Mouse (Mus musculus): ENCODE measurements at regions not wholly inside any gene's neighbourhood (a gene's known extent, or its start where the extent isn't known, plus 50 kb on each side); places are given as distances from the start of the nearest gene placed in this dataset.

DNA sequence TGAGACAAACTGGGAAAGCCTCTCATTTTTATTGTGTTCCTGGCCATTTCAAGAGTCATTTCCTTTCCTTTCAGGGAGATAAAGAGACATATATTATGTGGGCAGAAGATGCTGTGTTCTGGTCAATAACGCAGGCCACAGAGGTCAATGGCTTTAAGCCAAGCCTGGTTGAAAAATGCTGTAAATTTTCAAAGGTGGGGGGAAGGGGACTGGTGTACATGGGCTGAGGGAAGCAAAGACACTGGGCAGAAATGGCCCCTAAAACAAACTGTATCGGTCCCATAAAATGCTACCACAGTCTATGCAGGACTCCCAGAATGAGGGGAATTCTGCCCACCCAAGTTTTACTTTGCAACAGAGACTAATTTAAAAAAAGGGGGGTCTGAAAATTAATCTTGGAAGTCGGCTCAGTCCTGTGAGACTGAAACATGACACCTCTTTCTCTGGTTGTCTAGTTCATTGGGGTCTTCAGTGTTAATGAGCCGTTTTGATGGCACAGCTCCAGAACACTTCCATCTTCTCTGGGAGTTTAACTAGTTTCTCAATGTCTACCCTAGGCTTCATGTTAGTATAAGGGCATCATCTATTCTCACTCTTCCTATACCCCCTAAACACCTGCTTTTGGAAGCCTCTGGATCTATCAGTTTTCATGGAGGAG is 149.4 kb upstream of the Slc24a2 start:
- WGBS: 45% methylated on average over 4 of the region's 4 CpGs

GRCm38 (mm10) chr4:87371960-87372359 is 141.7 kb upstream of the Slc24a2 start:
- H3K4me3 ChIP-seq (ENCODE audit: low read depth, low read length): no peak overlapping the region
- no peaks in the 10 kb centered on the region for H3K36me3 ChIP-seq (ENCODE audit: control insufficient read depth, insufficient read depth, low read length)
- 39% methylated on average over 7 of the region's 7 CpGs for WGBS
- no peak for DNase-seq (ENCODE audit: low spot score)
- no peaks in the 10 kb centered on the region for H3K27me3 ChIP-seq (replicated peaks; ENCODE audit: control insufficient read depth, insufficient read depth, low read length)
- H3K27ac ChIP-seq (ENCODE audit: low read depth, low read length): no peak overlapping the region
- no peak overlapping the region for H3K4me2 ChIP-seq (ENCODE audit: low read length)
- H3K9me3 ChIP-seq (replicated peaks; ENCODE audit: control insufficient read depth, low read length): no peaks in the 10 kb centered on the region
- peaks cover 20% of the 10 kb centered on the region for H3K4me1 ChIP-seq (ENCODE audit: control insufficient read depth, insufficient read depth, low read length)
- H3K9ac ChIP-seq (ENCODE audit: low read length): no peak overlapping the region
- no peak for ATAC-seq

More for the DNA sequence above, 149.4 kb upstream of the Slc24a2 start:
- H3K4me1 ChIP-seq (ENCODE audit: control insufficient read depth, insufficient read depth, low read length): peaks cover under 1% of the 10 kb centered on the region; the same call in 1 of the 2 replicates
- no peak overlapping the region for H3K4me3 ChIP-seq (ENCODE audit: low read depth, low read length)
- DNase-seq (ENCODE audit: low spot score) (no peak), ATAC-seq (no peak)
- H3K9me3 ChIP-seq (replicated peaks; ENCODE audit: control insufficient read depth, low read length): no peaks in the 10 kb centered on the region
- H3K9ac ChIP-seq (ENCODE audit: low read length): no peak overlapping the region
- no peaks in the 10 kb centered on the region for H3K36me3 ChIP-seq (ENCODE audit: control insufficient read depth, insufficient read depth, low read length)
- no peak overlapping the region for H3K27ac ChIP-seq (ENCODE audit: low read depth, low read length)
- H3K27me3 ChIP-seq (replicated peaks; ENCODE audit: control insufficient read depth, insufficient read depth, low read length): no peaks in the 10 kb centered on the region
- H3K4me2 ChIP-seq (ENCODE audit: low read length): no peak overlapping the region

- DNase-seq (ENCODE audit: low spot score) (peak; percentile 56), ATAC-seq (peak; percentile 35)
- Histone ChIP-seq H3K36me3 (ENCODE audit: control insufficient read depth, insufficient read depth, low read length) (no peaks in the 10 kb centered on the region), H3K9me3 (replicated peaks; ENCODE audit: control insufficient read depth, low read length) (no peaks in the 10 kb centered on the region), H3K9ac (ENCODE audit: low read length) (peak overlapping the region; percentile 48), H3K27me3 (replicated peaks; ENCODE audit: control insufficient read depth, insufficient read depth, low read length) (no peaks in the 10 kb centered on the region), H3K4me2 (ENCODE audit: low read length) (peak overlapping the region; percentile 35), H3K4me1 (ENCODE audit: control insufficient read depth, insufficient read depth, low read length) (peaks cover 20% of the 10 kb centered on the region), H3K27ac (ENCODE audit: low read depth, low read length) (no peak overlapping the region), H3K4me3 (ENCODE audit: low read depth, low read length) (no peak overlapping the region)
- 3% methylated on average over 14 of the region's 14 CpGs for WGBS
Measured at GRCm38 (mm10) chr4:87369626-87370234, 139.5 kb upstream of the Slc24a2 start.

DNA sequence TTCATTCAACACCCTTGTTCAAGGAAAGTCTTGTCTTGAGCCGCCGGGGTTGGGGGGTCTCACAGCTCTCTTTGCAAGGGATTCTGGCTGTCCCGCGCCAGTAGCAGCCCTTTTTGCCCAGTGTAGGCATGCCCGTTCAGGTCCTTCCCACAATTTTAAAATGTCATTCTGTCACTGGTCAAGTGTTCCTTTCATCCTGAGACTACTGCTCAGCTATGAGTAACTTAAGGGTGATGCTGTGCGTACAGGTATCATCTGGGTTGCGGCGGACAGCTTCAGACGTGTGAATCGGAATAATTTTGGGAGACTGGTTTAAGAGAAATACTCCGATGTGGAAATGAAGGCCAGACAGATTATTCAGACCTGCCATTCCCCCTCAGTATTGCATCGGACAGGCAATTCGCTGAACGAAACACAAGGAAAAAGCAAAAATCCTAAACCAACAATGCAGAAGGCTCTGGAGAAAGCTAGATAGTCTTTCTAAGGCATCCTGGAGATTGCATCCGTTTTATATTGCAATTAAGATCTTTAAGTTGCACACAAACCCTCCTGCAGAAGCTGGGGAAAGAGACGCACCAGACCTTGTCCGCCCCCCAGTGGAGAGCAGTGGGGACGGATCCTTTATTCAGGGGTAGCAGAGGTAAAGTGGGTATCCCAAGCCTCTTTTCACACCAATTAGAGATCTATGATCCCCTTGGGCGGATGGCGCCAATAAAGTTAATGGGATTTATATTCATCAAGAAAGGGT is 138.3 kb upstream of the Slc24a2 start:
- Histone ChIP-seq H3K9ac (ENCODE audit: low read length) (peak overlapping the region; percentile 79), H3K4me3 (ENCODE audit: low read depth, low read length) (peak overlapping the region; percentile 36), H3K27ac (ENCODE audit: low read depth, low read length) (peak overlapping the region; percentile 89), H3K4me1 (ENCODE audit: control insufficient read depth, insufficient read depth, low read length) (peaks cover 20% of the 10 kb centered on the region), H3K9me3 (replicated peaks; ENCODE audit: control insufficient read depth, low read length) (no peaks in the 10 kb centered on the region), H3K27me3 (replicated peaks; ENCODE audit: control insufficient read depth, insufficient read depth, low read length) (no peaks in the 10 kb centered on the region), H3K36me3 (ENCODE audit: control insufficient read depth, insufficient read depth, low read length) (no peaks in the 10 kb centered on the region), H3K4me2 (ENCODE audit: low read length) (peak overlapping the region; percentile 72)
- 3% methylated on average over 20 of the region's 20 CpGs for WGBS
- DNase-seq (ENCODE audit: low spot score) (peak; percentile 88), ATAC-seq (peak; percentile 88)

DNA sequence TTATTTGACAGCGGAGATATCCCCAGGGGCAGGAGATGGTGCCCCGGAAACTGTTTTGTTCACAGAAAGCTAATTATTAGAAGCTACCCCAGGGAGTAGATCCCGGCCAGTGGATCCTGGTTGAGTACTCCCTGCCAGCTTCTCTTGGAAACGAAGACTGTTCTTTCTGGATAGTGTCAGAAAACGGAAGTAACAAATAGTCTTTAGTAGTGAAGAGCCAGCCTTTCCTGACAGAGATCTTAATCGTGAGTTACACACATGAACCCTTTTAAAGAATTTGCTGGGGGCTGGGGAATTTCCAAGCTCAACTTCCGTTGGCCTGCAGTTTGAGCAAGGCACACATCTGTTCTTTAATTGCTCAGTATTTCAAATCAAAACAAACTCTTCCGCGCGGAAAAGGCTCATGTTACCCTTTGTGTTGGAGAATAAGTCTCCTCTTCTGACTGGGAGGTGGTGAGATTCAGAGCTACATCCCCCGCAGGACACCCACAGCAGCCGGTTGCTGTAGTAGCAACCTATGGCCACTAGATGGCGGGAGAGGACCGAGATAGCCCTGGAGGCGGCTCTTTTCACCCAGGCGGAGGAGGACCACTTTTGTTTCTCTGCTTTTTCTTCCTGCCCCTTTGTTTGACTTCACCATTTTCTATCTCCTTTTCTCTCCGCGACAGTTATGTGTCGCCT is 137.6 kb upstream of the Slc24a2 start:
- Histone ChIP-seq H3K4me1 (ENCODE audit: control insufficient read depth, insufficient read depth, low read length) (peaks cover 20% of the 10 kb centered on the region), H3K9me3 (replicated peaks; ENCODE audit: control insufficient read depth, low read length) (no peaks in the 10 kb centered on the region), H3K9ac (ENCODE audit: low read length) (peak overlapping the region; percentile 79), H3K4me3 (ENCODE audit: low read depth, low read length) (peak overlapping the region; percentile 36), H3K36me3 (ENCODE audit: control insufficient read depth, insufficient read depth, low read length) (no peaks in the 10 kb centered on the region), H3K27ac (ENCODE audit: low read depth, low read length) (peak overlapping the region; percentile 89), H3K4me2 (ENCODE audit: low read length) (peak overlapping the region; percentile 72), H3K27me3 (replicated peaks; ENCODE audit: control insufficient read depth, insufficient read depth, low read length) (no peaks in the 10 kb centered on the region)
- DNase-seq (ENCODE audit: low spot score) (peak; percentile 93), ATAC-seq (peak; percentile 85)
- 7% methylated on average over 19 of the region's 19 CpGs for WGBS

GRCm38 (mm10) chr4:87362201-87362600 is 131.9 kb upstream of the Slc24a2 start:
- H3K4me3 ChIP-seq (ENCODE audit: low read depth, low read length): no peak overlapping the region
- no peak overlapping the region for H3K9ac ChIP-seq (ENCODE audit: low read length)
- peak; percentile 88 for ATAC-seq
- H3K27me3 ChIP-seq (replicated peaks; ENCODE audit: control insufficient read depth, insufficient read depth, low read length): no peaks in the 10 kb centered on the region
- no peak overlapping the region for H3K4me2 ChIP-seq (ENCODE audit: low read length)
- DNase-seq (ENCODE audit: low spot score): peak; percentile 84
- H3K9me3 ChIP-seq (replicated peaks; ENCODE audit: control insufficient read depth, low read length): no peaks in the 10 kb centered on the region
- no peaks in the 10 kb centered on the region for H3K36me3 ChIP-seq (ENCODE audit: control insufficient read depth, insufficient read depth, low read length)
- 9% methylated on average over 6 of the region's 6 CpGs for WGBS
- H3K4me1 ChIP-seq (ENCODE audit: control insufficient read depth, insufficient read depth, low read length): no peaks in the 10 kb centered on the region
- no peak overlapping the region for H3K27ac ChIP-seq (ENCODE audit: low read depth, low read length)

DNA sequence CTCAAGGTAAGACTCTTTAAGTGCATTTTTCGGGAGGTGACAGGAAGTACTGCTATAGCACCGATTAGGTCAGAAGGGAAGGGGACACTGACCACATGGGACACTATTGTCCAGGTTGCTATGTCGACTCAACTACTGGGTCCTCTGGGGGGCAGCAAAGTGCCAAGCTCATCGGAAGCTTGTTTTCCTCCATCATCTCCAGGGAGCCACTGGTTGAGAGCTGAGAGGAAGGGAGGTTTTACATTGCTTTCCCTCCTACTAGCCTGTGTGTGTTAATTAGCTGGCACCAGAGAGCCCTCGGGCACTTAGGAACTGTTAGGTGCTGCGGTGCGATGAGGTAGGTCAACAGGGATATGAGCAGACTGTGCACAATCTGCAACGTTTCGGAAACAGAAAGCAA is 129.2 kb upstream of the Slc24a2 start:
- Histone ChIP-seq H3K27ac (ENCODE audit: low read depth, low read length) (no peak overlapping the region), H3K9ac (ENCODE audit: low read length) (no peak overlapping the region), H3K4me2 (ENCODE audit: low read length) (no peak overlapping the region), H3K4me1 (ENCODE audit: control insufficient read depth, insufficient read depth, low read length) (no peaks in the 10 kb centered on the region), H3K4me3 (ENCODE audit: low read depth, low read length) (no peak overlapping the region), H3K36me3 (ENCODE audit: control insufficient read depth, insufficient read depth, low read length) (no peaks in the 10 kb centered on the region), H3K27me3 (replicated peaks; ENCODE audit: control insufficient read depth, insufficient read depth, low read length) (no peaks in the 10 kb centered on the region), H3K9me3 (replicated peaks; ENCODE audit: control insufficient read depth, low read length) (no peaks in the 10 kb centered on the region)
- DNase-seq (ENCODE audit: low spot score): no peak
- ATAC-seq: no peak
- WGBS: 47% methylated on average over 9 of the region's 9 CpGs

- DNase-seq (ENCODE audit: low spot score) (no peak), ATAC-seq (no peak)
- no peak overlapping the region for H3K4me3 ChIP-seq (ENCODE audit: low read depth, low read length)
- H3K36me3 ChIP-seq (ENCODE audit: control insufficient read depth, insufficient read depth, low read length): no peaks in the 10 kb centered on the region
- no peaks in the 10 kb centered on the region for H3K9me3 ChIP-seq (replicated peaks; ENCODE audit: control insufficient read depth, low read length)
- no peaks in the 10 kb centered on the region for H3K27me3 ChIP-seq (replicated peaks; ENCODE audit: control insufficient read depth, insufficient read depth, low read length)
- H3K9ac ChIP-seq (ENCODE audit: low read length): no peak overlapping the region
- H3K4me2 ChIP-seq (ENCODE audit: low read length): no peak overlapping the region
- WGBS: 92% methylated on average over 3 of the region's 3 CpGs
- H3K27ac ChIP-seq (ENCODE audit: low read depth, low read length): no peak overlapping the region
- no peaks in the 10 kb centered on the region for H3K4me1 ChIP-seq (ENCODE audit: control insufficient read depth, insufficient read depth, low read length)
Measured at GRCm38 (mm10) chr4:87359004-87359403, 128.7 kb upstream of the Slc24a2 start.

Measured in forebrain, embryonic 14.5 days (tissue).